Mouse (Mus musculus) WW6 (cell line): ENCODE data around the gene Slx4.
"Not testable (repeated sequence)": the region's sequence is repeated elsewhere in the genome, so short reads cannot be mapped to it uniquely, and the experiment has no call there.

ENCODE experiments used
- DNase-seq: peaks from one replicate; pipeline ENCODE4 v3.0.0-alpha.2; 2013; ENCODE audit warnings: low read depth, low spot score

Slx4 gene

GRCm38 (mm10) chr16:4003489-4004398 lies at the start of gene Slx4:
Gene Slx4 (minus strand): TSS chr16:4003770.
- peak; percentile 93 for DNase-seq

GRCm38 (mm10) chr16:4052601-4053000 lies 49.0 kb upstream of the Slx4 start:
- DNase-seq: no peak

- DNase-seq: no peak
These were observed 42.0 kb upstream of the Slx4 start for GRCm38 (mm10) chr16:4045524-4045923.

GRCm38 (mm10) chr16:4044093-4044492 lies 40.5 kb upstream of the Slx4 start:
- DNase-seq: no peak

- no peak for DNase-seq
These were observed 38.1 kb upstream of the Slx4 start for GRCm38 (mm10) chr16:4041646-4042045.

GRCm38 (mm10) chr16:4040206-4040605 lies 36.6 kb upstream of the Slx4 start:
- DNase-seq: no peak

GRCm38 (mm10) chr16:4037690-4038089 lies 34.1 kb upstream of the Slx4 start:
- DNase-seq: no peak

- DNase-seq: no peak
These were observed 33.2 kb upstream of the Slx4 start, which contains the start of gene Dnase1 for GRCm38 (mm10) chr16:4036807-4037206. Gene Dnase1 (plus strand): TSS chr16:4036942.

GRCm38 (mm10) chr16:4035575-4035974 lies 32.0 kb upstream of the Slx4 start:
- DNase-seq: no peak

GRCm38 (mm10) chr16:4034476-4034875 lies 30.9 kb upstream of the Slx4 start:
- no peak for DNase-seq

- DNase-seq: no peak
These were observed 30.4 kb upstream of the Slx4 start for GRCm38 (mm10) chr16:4033971-4034370.

- DNase-seq: no peak
These were observed 28.8 kb upstream of the Slx4 start for GRCm38 (mm10) chr16:4032341-4032748.

- no peak for DNase-seq
These were observed 28.1 kb upstream of the Slx4 start for GRCm38 (mm10) chr16:4031441-4032274.

GRCm38 (mm10) chr16:4030501-4030900 lies 26.9 kb upstream of the Slx4 start:
- no peak for DNase-seq

- DNase-seq: no peak
These were observed 25.8 kb upstream of the Slx4 start for GRCm38 (mm10) chr16:4029371-4029841.

- no peak for DNase-seq
These were observed 23.6 kb upstream of the Slx4 start for GRCm38 (mm10) chr16:4027211-4027610.

GRCm38 (mm10) chr16:4026672-4027071 lies 23.1 kb upstream of the Slx4 start:
- no peak for DNase-seq

- no peak for DNase-seq
These were observed 19.1 kb upstream of the Slx4 start for GRCm38 (mm10) chr16:4022719-4023118.

GRCm38 (mm10) chr16:4021241-4021640 lies 17.7 kb upstream of the Slx4 start:
- DNase-seq: no peak

- DNase-seq: not testable (repeated sequence)
These were observed 13.9 kb upstream of the Slx4 start for GRCm38 (mm10) chr16:4017466-4017865.

GRCm38 (mm10) chr16:4016786-4017185 lies 13.2 kb upstream of the Slx4 start:
- not testable (repeated sequence) for DNase-seq

- DNase-seq: peak; percentile 50
These were observed 10.6 kb upstream of the Slx4 start for GRCm38 (mm10) chr16:4014040-4014668.
